Mouse (Mus musculus) MEL (cell line): ENCODE measurements at regions not wholly inside any gene's neighbourhood (a gene's known extent, or its start where the extent isn't known, plus 50 kb on each side); places are given as distances from the start of the nearest gene placed in this dataset.

Experiments
- CHD2 ChIP-seq: IDR thresholded peaks from 2 replicates; pipeline ENCODE4 v1.6.1; 2011; ENCODE audit warnings: low read length, improper control_type of control experiment
- CTCF ChIP-seq, 3 experiments: IDR thresholded peaks in 2 of 3; conservative IDR thresholded peaks in 1 of 3; 2 replicates each; pipeline ENCODE4 v1.5.1; 2011 to 2012; ENCODE audit warnings: low read length in 3 of 3, low read depth in 2 of 3, mild to moderate bottlenecking in 2 of 3, improper control_type of control experiment in 1 of 3, inconsistent platforms in 1 of 3, mixed read lengths in 1 of 3, moderate library complexity in 1 of 3; ENCODE audit not compliant: control insufficient read depth in 1 of 3, insufficient read depth in 1 of 3, poor library complexity in 1 of 3, severe bottlenecking in 1 of 3
- ELF1 ChIP-seq: IDR thresholded peaks from 2 replicates; pipeline ENCODE4 v1.6.1; 2014; ENCODE audit warnings: low read depth, mild to moderate bottlenecking, inconsistent platforms, low read length, improper control_type of control experiment, moderate library complexity
- EP300 ChIP-seq, 2 experiments: IDR thresholded peaks; 2 replicates each; pipeline ENCODE4 v1.6.1; 2011; ENCODE audit warnings: improper control_type of control experiment in 2 of 2, low read length in 2 of 2, low read depth in 1 of 2, mild to moderate bottlenecking in 1 of 2
- ETS1 ChIP-seq: IDR thresholded peaks from 2 replicates; pipeline ENCODE4 v1.6.1; 2012; ENCODE audit warnings: low read depth, mild to moderate bottlenecking, inconsistent platforms, low read length, improper control_type of control experiment, moderate library complexity
- GATA1 ChIP-seq: IDR thresholded peaks from 2 replicates; pipeline ENCODE4 v1.6.1; 2011; ENCODE audit warnings: low read depth, low read length, improper control_type of control experiment
- MAZ ChIP-seq: IDR thresholded peaks from 2 replicates; pipeline ENCODE4 v1.6.1; 2012; ENCODE audit warnings: low read depth, mild to moderate bottlenecking, inconsistent platforms, low read length, improper control_type of control experiment
- POLR2A ChIP-seq, 2 experiments: IDR thresholded peaks; 2 replicates each; pipeline ENCODE4 v1.6.1; 2011 to 2012; ENCODE audit warnings: low read length in 2 of 2, mild to moderate bottlenecking in 2 of 2, control low read depth in 1 of 2, improper control_type of control experiment in 1 of 2, low read depth in 1 of 2, moderate library complexity in 1 of 2; ENCODE audit not compliant: control insufficient read depth in 1 of 2, insufficient read depth in 1 of 2, poor library complexity in 1 of 2
- RAD21 ChIP-seq: IDR thresholded peaks from 2 replicates; pipeline ENCODE4 v1.6.1; 2011; ENCODE audit warnings: mild to moderate bottlenecking, low read depth, low read length, improper control_type of control experiment
- RCOR1 ChIP-seq: IDR thresholded peaks from 2 replicates; pipeline ENCODE4 v1.6.1; 2012; ENCODE audit warnings: low read depth, mild to moderate bottlenecking, inconsistent platforms, low read length, improper control_type of control experiment
- USF1 ChIP-seq: IDR thresholded peaks from 2 replicates; pipeline ENCODE4 v1.6.1; 2014; ENCODE audit warnings: low read depth, mild to moderate bottlenecking, inconsistent platforms, low read length, improper control_type of control experiment, moderate library complexity

DNA sequence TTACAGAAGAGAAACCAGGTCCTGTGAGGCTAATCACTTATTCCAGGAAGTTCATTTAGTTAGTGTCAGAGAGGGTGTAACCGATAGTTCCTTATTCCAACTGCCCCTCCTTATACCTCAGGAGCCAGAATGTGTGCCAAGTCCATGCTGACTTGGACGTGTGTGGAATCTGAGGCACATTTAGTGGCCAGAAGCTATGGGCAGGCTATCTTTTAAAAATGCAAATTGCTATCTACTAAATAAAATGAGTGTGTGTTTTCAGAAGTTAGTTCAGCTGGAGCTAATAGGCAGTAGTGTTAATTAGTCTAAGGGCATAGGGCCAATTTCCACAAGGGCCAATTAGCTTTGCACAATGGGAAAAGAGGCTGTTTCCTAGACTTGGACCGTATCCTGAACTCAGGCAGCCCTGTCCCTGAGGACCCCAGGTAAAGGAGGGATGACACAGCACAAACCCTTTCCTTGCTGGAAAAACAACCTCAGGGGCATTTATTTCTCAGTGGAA is 168.5 kb downstream of the Icos start:
- no peak for TF ChIP-seq RAD21
- no peak for TF ChIP-seq POLR2A (IDR thresholded peaks at IDR 0.05; ENCODE audit: control insufficient read depth in 1 of 2, insufficient read depth in 1 of 2, low read depth in 1 of 2, low read length in 2 of 2, poor library complexity in 1 of 2)
- TF ChIP-seq CTCF (IDR thresholded peaks at IDR 0.05 in 2 of 3, conservative IDR thresholded peaks at IDR 0.05 in 1 of 3; ENCODE audit: control insufficient read depth in 1 of 3, insufficient read depth in 1 of 3, low read depth in 2 of 3, low read length in 3 of 3, poor library complexity in 1 of 3, severe bottlenecking in 1 of 3), result no peak
- no peak for TF ChIP-seq USF1
- no peak for TF ChIP-seq RCOR1
- no peak for TF ChIP-seq ETS1
- TF ChIP-seq MAZ, result no peak
- TF ChIP-seq EP300 (IDR thresholded peaks at IDR 0.05; ENCODE audit: low read depth in 1 of 2, low read length in 2 of 2), result no peak
- TF ChIP-seq ELF1, result no peak
- no peak for TF ChIP-seq GATA1
- no peak for TF ChIP-seq CHD2
